Mouse (Mus musculus) MEL (cell line): ENCODE measurements around the gene Ssh1. TPM values are rescaled to one million over a fixed set of nuclear protein-coding genes. Genes with fewer than 3 reads are reported as not detected.
A peak's percentile ranks its signal among the peaks of the same experiment; 100 is the strongest.

Experiments
- DNase-seq: peaks from one replicate; pipeline ENCODE4 v3.0.0; 2011; ENCODE audit warnings: low read depth, low spot score
- H3K27ac ChIP-seq: 2 replicates; pipeline ENCODE4 v1.5.1; 2012; ENCODE audit warnings: low read depth, mild to moderate bottlenecking, control low read depth, low read length, moderate library complexity; ENCODE audit not compliant: control insufficient read depth
- H3K27me3 ChIP-seq, 2 experiments: fragments of 150-350 bp in 1 of 2; sonication (generic) in 1 of 2; 2 replicates each; pipeline ENCODE4 v1.6.1; 2012; ENCODE audit warnings: low read length in 2 of 2, mild to moderate bottlenecking in 2 of 2, improper control_type of control experiment in 1 of 2, moderate library complexity in 1 of 2; ENCODE audit not compliant: insufficient read depth in 2 of 2, control insufficient read depth in 1 of 2
- H3K36me3 ChIP-seq, 2 experiments: 2 replicates each; pipeline ENCODE4 v1.6.1; 2012 to 2014; ENCODE audit warnings: low read length in 2 of 2, improper control_type of control experiment in 1 of 2, inconsistent platforms in 1 of 2, mild to moderate bottlenecking in 1 of 2; ENCODE audit not compliant: insufficient read depth in 2 of 2, control insufficient read depth in 1 of 2
- H3K4me1 ChIP-seq, 2 experiments: fragments of 150-350 bp in 1 of 2; sonication (generic) in 1 of 2; 2 replicates each; pipeline ENCODE4 v1.6.1; 2012; ENCODE audit warnings: low read length in 2 of 2, improper control_type of control experiment in 1 of 2, mild to moderate bottlenecking in 1 of 2; ENCODE audit not compliant: insufficient read depth in 2 of 2, control insufficient read depth in 1 of 2
- H3K4me3 ChIP-seq, 2 experiments: fragments of 150-350 bp in 1 of 2; sonication (generic) in 1 of 2; 2 replicates each; pipeline ENCODE4 v1.5.1; 2012; ENCODE audit warnings: low read depth in 2 of 2, low read length in 2 of 2, mild to moderate bottlenecking in 2 of 2, moderate library complexity in 2 of 2, control low read depth in 1 of 2, improper control_type of control experiment in 1 of 2; ENCODE audit not compliant: control insufficient read depth in 1 of 2, insufficient read depth in 1 of 2
- H3K79me2 ChIP-seq: 2 replicates; pipeline ENCODE4 v1.6.1; 2012; ENCODE audit warnings: mild to moderate bottlenecking, low read length, moderate library complexity; ENCODE audit not compliant: control insufficient read depth, poor library complexity, insufficient read depth
- H3K9ac ChIP-seq: 2 replicates; pipeline ENCODE4 v1.6.1; 2012; ENCODE audit warnings: low read depth, mild to moderate bottlenecking, control low read depth, low read length, moderate library complexity; ENCODE audit not compliant: control insufficient read depth, poor library complexity, severe bottlenecking
- H3K9me3 ChIP-seq: fragments of 150-350 bp; sonication (generic); replicated peaks from 2 replicates; pipeline ENCODE4 v1.6.1; 2012; ENCODE audit warnings: mild to moderate bottlenecking, low read length, improper control_type of control experiment, moderate library complexity; ENCODE audit not compliant: insufficient read depth
- BHLHE40 ChIP-seq: IDR thresholded peaks from 2 replicates; pipeline ENCODE4 v1.6.1; 2012; ENCODE audit warnings: low read depth, mild to moderate bottlenecking, inconsistent platforms, low read length, improper control_type of control experiment, borderline replicate concordance
- CHD1 ChIP-seq: IDR thresholded peaks from 2 replicates; pipeline ENCODE4 v1.6.1; 2012; ENCODE audit warnings: low read depth, mild to moderate bottlenecking, inconsistent platforms, low read length, improper control_type of control experiment
- CHD2 ChIP-seq: IDR thresholded peaks from 2 replicates; pipeline ENCODE4 v1.6.1; 2011; ENCODE audit warnings: low read length, improper control_type of control experiment
- EP300 ChIP-seq, 2 experiments: IDR thresholded peaks; 2 replicates each; pipeline ENCODE4 v1.6.1; 2011; ENCODE audit warnings: improper control_type of control experiment in 2 of 2, low read length in 2 of 2, low read depth in 1 of 2, mild to moderate bottlenecking in 1 of 2
- ETS1 ChIP-seq: IDR thresholded peaks from 2 replicates; pipeline ENCODE4 v1.6.1; 2012; ENCODE audit warnings: low read depth, mild to moderate bottlenecking, inconsistent platforms, low read length, improper control_type of control experiment, moderate library complexity
- GABPA ChIP-seq: IDR thresholded peaks from 2 replicates; pipeline ENCODE4 v1.6.1; 2012; ENCODE audit warnings: low read depth, mild to moderate bottlenecking, inconsistent platforms, low read length, improper control_type of control experiment, moderate library complexity
- GATA1 ChIP-seq: IDR thresholded peaks from 2 replicates; pipeline ENCODE4 v1.6.1; 2011; ENCODE audit warnings: low read depth, low read length, improper control_type of control experiment
- JUND ChIP-seq: IDR thresholded peaks from 2 replicates; pipeline ENCODE4 v1.6.1; 2011; ENCODE audit warnings: low read depth, mild to moderate bottlenecking, improper control_type of control experiment, low read length
- KAT2A ChIP-seq: conservative IDR thresholded peaks from 2 replicates; pipeline ENCODE4 v1.6.1; 2012; ENCODE audit warnings: low read depth, low read length, improper control_type of control experiment, inconsistent platforms
- MAFK ChIP-seq: IDR thresholded peaks from 2 replicates; pipeline ENCODE4 v1.6.1; 2011; ENCODE audit warnings: low read depth, mild to moderate bottlenecking, low read length, improper control_type of control experiment, borderline replicate concordance
- MAZ ChIP-seq: IDR thresholded peaks from 2 replicates; pipeline ENCODE4 v1.6.1; 2012; ENCODE audit warnings: low read depth, mild to moderate bottlenecking, inconsistent platforms, low read length, improper control_type of control experiment
- MEF2A ChIP-seq: IDR thresholded peaks from 2 replicates; pipeline ENCODE4 v1.6.1; 2014; ENCODE audit warnings: low read depth, mild to moderate bottlenecking, inconsistent platforms, low read length, improper control_type of control experiment; ENCODE audit not compliant: poor library complexity, insufficient replicate concordance, severe bottlenecking; ENCODE audit errors: extremely low read depth
- MXI1 ChIP-seq: IDR thresholded peaks from 2 replicates; pipeline ENCODE4 v1.6.1; 2011; ENCODE audit warnings: mild to moderate bottlenecking, low read depth, low read length, improper control_type of control experiment
- MYB ChIP-seq: IDR thresholded peaks from 2 replicates; pipeline ENCODE4 v1.6.1; 2011; ENCODE audit warnings: mild to moderate bottlenecking, low read depth, low read length, improper control_type of control experiment
- MYC ChIP-seq: IDR thresholded peaks from 2 replicates; pipeline ENCODE4 v1.6.1; 2011; ENCODE audit warnings: low read depth, mild to moderate bottlenecking, low read length, improper control_type of control experiment, moderate library complexity
- NELFE ChIP-seq: IDR thresholded peaks from 2 replicates; pipeline ENCODE4 v1.6.1; 2011; ENCODE audit warnings: low read depth, low read length, improper control_type of control experiment
- POLR2A ChIP-seq, 2 experiments: IDR thresholded peaks; 2 replicates each; pipeline ENCODE4 v1.6.1; 2011 to 2012; ENCODE audit warnings: low read length in 2 of 2, mild to moderate bottlenecking in 2 of 2, control low read depth in 1 of 2, improper control_type of control experiment in 1 of 2, low read depth in 1 of 2, moderate library complexity in 1 of 2; ENCODE audit not compliant: control insufficient read depth in 1 of 2, insufficient read depth in 1 of 2, poor library complexity in 1 of 2
- POLR2AphosphoS2 ChIP-seq: IDR thresholded peaks from 2 replicates; pipeline ENCODE4 v1.6.1; 2011; ENCODE audit warnings: low read length, improper control_type of control experiment
- POLR2AphosphoS5 ChIP-seq: IDR thresholded peaks from 2 replicates; pipeline ENCODE4 v1.6.1; 2012; ENCODE audit warnings: low read depth, borderline replicate concordance, mild to moderate bottlenecking, inconsistent platforms, low read length, moderate library complexity, mixed read lengths
- RCOR1 ChIP-seq: IDR thresholded peaks from 2 replicates; pipeline ENCODE4 v1.6.1; 2012; ENCODE audit warnings: low read depth, mild to moderate bottlenecking, inconsistent platforms, low read length, improper control_type of control experiment
- SIN3A ChIP-seq: IDR thresholded peaks from 2 replicates; pipeline ENCODE4 v1.6.1; 2012; ENCODE audit warnings: low read length, improper control_type of control experiment, inconsistent platforms
- SMC3 ChIP-seq: IDR thresholded peaks from 2 replicates; pipeline ENCODE4 v1.6.1; 2011; ENCODE audit warnings: low read depth, low read length, improper control_type of control experiment
- TBP ChIP-seq: IDR thresholded peaks from 2 replicates; pipeline ENCODE4 v1.8.0; 2011; ENCODE audit warnings: low read depth, low read length, improper control_type of control experiment
- UBTF ChIP-seq: IDR thresholded peaks from 2 replicates; pipeline ENCODE4 v1.6.1; 2012; ENCODE audit warnings: low read depth, mild to moderate bottlenecking, inconsistent platforms, low read length, improper control_type of control experiment, moderate library complexity, borderline replicate concordance; ENCODE audit not compliant: insufficient read depth
- USF1 ChIP-seq: IDR thresholded peaks from 2 replicates; pipeline ENCODE4 v1.6.1; 2014; ENCODE audit warnings: low read depth, mild to moderate bottlenecking, inconsistent platforms, low read length, improper control_type of control experiment, moderate library complexity
- USF2 ChIP-seq, 2 experiments: IDR thresholded peaks; 2 replicates each; pipeline ENCODE4 v1.6.1; 2011 to 2012; ENCODE audit warnings: improper control_type of control experiment in 2 of 2, low read length in 2 of 2, borderline replicate concordance in 1 of 2, inconsistent platforms in 1 of 2, low read depth in 1 of 2, mild to moderate bottlenecking in 1 of 2; ENCODE audit not compliant: insufficient read depth in 1 of 2
- ZKSCAN1 ChIP-seq: IDR thresholded peaks from 2 replicates; pipeline ENCODE4 v1.6.1; 2012; ENCODE audit warnings: low read depth, mild to moderate bottlenecking, inconsistent platforms, low read length, improper control_type of control experiment, moderate library complexity
- ZNF384 ChIP-seq: IDR thresholded peaks from 2 replicates; pipeline ENCODE4 v1.6.1; 2012; ENCODE audit warnings: low read depth, mild to moderate bottlenecking, inconsistent platforms, low read length, improper control_type of control experiment
- polyA plus RNA-seq, 2 experiments: library from polyadenylated mRNA; stranded (reverse) in 1 of 2; unstranded in 1 of 2; fragments of >175 nt in 1 of 2; fragments of >200 nt in 1 of 2; gene quantifications; 2 replicates each; pipeline versions ENCODE4 v1.2.1 to v1.2.4; 2012; ENCODE audit warnings: low replicate concordance in 2 of 2, low read depth in 1 of 2; ENCODE audit not compliant: insufficient read length in 2 of 2, insufficient read depth in 1 of 2, missing spikeins in 1 of 2
- total RNA-seq: library from RNA; depleted of rRNA; stranded (reverse); fragments of 300-350 nt; gene quantifications from 2 replicates; pipeline ENCODE4 v1.2.3, GENCODE M21; 2012

The Ssh1 gene
- total and polyA plus RNA-seq, 3 experiments: 2.3 to 6.8 TPM; not detected in 1

DNA sequence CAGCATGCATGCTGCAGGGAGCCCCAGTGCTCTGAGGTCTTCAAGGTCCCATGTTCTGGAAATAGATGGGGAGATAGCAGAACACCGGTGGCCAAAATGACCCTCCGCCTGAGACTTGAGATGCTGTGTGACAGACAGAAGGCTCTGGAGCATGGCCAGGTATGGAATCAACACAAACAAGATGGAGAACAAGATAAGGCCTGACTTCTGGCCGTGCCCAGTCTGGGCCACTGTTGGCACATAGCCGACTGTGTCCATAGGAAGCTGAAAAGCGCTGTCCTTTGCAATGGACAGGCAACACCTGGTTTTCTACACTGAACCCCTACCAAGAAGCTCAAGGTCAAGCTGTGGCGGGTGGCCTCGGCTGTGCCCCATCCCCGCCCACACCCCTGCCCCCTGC is 19.9 kb downstream of the Ssh1 start:
- peak overlapping the region; percentile 56 for H3K27ac ChIP-seq
- peaks cover 0 to 13% of the 10 kb centered on the region in 2 experiments; a peak in 2 of 4 replicates for H3K36me3 ChIP-seq
- H3K79me2 ChIP-seq: no peaks in the 10 kb centered on the region
- H3K9me3 ChIP-seq: no peaks in the 10 kb centered on the region
- no peak overlapping the region for H3K4me3 ChIP-seq
- H3K27me3 ChIP-seq: no peaks in the 10 kb centered on the region
- no peak for DNase-seq
- H3K4me1 ChIP-seq: peaks cover 5 to 23% of the 10 kb centered on the region in 2 experiments
- no peak overlapping the region for H3K9ac ChIP-seq
- TF ChIP-seq GATA1 (0 out of 2 replicates have a peak, but pooled peaks have one; percentile 20), SIN3A (no peak)

DNA sequence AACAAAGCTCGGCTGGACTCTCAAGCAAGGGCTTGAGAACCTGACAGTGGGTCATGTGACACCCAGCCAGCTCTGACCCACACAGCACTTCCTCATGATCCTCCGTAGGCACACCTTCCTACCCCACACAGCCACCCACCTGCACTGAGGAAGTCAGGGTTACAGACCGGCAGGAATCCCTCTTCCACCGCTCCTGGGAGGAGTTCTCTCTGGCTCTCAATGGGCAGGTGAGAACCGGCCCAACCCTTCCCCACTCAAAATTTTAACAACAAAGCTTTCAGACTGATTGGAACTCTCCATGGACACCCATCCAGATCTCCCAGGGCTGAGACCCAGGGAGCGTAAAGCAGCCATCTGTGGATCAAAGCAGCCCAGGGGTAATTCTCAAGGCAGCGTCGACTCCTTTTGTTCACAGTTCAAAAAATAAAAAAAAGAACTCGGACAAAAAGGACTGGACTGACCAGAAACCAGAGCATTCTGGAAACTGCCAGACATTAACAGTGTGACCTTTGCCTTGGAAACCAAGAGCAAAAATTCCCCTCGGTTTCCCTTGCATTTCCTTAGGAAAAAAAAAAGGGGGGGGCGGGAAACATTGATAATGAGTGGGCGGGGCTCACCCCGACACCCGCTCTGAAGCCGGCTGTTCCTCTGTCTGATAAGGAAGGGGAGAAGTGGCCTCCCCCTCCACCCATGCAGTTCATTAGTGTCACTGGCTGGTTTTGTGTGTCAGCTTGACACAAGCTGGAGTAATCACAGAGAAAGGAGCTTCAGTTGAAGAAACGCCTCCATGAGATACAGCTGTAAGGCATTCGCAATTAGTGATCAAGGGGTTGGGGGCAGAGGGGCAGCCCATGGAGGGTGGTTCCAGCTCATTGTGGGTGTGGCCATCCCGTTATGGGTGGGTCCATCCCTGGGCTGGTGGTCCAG is 20.8 kb downstream of the Ssh1 start:
- Histone ChIP-seq H3K79me2 (no peaks in the 10 kb centered on the region), H3K27ac (peak overlapping the region; percentile 60), H3K36me3 (peaks cover 0 to 13% of the 10 kb centered on the region in 2 experiments; a peak in 2 of 4 replicates), H3K9ac (peak overlapping the region; percentile 40), H3K27me3 (no peaks in the 10 kb centered on the region), H3K4me3 (peak overlapping the region; percentile 8 to 25; a peak in 3 of 4 replicates), H3K9me3 (no peaks in the 10 kb centered on the region), H3K4me1 (peaks cover 5 to 23% of the 10 kb centered on the region in 2 experiments)
- DNase-seq: peak; percentile 84
- TF ChIP-seq TBP (no peak), GATA1 (peak; percentile 85), ZNF384 (peak; percentile 86), SIN3A (peak; percentile 82), POLR2AphosphoS5 (no peak), CHD1 (no peak), USF2 (IDR thresholded peaks at IDR 0.05; ENCODE audit: borderline replicate concordance in 1 of 2, insufficient read depth in 1 of 2, low read depth in 1 of 2, low read length in 2 of 2) (peak in 1 of 2 experiments; percentile 36; a peak in 1 of 4 replicates), MAZ (peak; percentile 61; the same call in 1 of the 2 replicates), ETS1 (peak; percentile 81), USF1 (peak; percentile 87), MYB (no peak), MXI1 (no peak), POLR2A (IDR thresholded peaks at IDR 0.05; ENCODE audit: control insufficient read depth in 1 of 2, insufficient read depth in 1 of 2, low read depth in 1 of 2, low read length in 2 of 2, poor library complexity in 1 of 2) (no peak), MEF2A (no peak), ZKSCAN1 (no peak), POLR2AphosphoS2 (no peak), MYC (no peak), BHLHE40 (no peak), RCOR1 (0 out of 2 replicates have a peak, but pooled peaks have one; percentile 7), CHD2 (no peak), MAFK (no peak), KAT2A (no peak), EP300 (IDR thresholded peaks at IDR 0.05; ENCODE audit: low read depth in 1 of 2, low read length in 2 of 2) (peak; percentile 45 to 70; a peak in 2 of 4 replicates), NELFE (no peak), UBTF (no peak), GABPA (no peak), SMC3 (no peak), JUND (no peak)
